Mouse (Mus musculus) midbrain, embryonic 13.5 days (tissue): ENCODE data around the gene Ccdc148. TPM values are rescaled to one million over a fixed set of nuclear protein-coding genes. Genes with fewer than 3 reads are reported as not detected.

ENCODE experiments used
- ATAC-seq: fragments of 200-750 bp; cut with Nextera tagmentation; 2 replicates; pipeline ENCODE4 v1.8.0; 2017; ENCODE audit warnings: mild to moderate bottlenecking, moderate TSS enrichment, moderate library complexity
- H3K27ac ChIP-seq: fragments of 300-500 bp; sonication (generic); 2 replicates; pipeline ENCODE4 v1.5.1; 2015; ENCODE audit warnings: inconsistent platforms, mild to moderate bottlenecking, moderate library complexity
- H3K27me3 ChIP-seq: fragments of 300-500 bp; sonication (generic); 2 replicates; pipeline ENCODE4 v1.6.1; 2015; ENCODE audit warnings: mild to moderate bottlenecking, inconsistent platforms
- H3K36me3 ChIP-seq: fragments of 300-500 bp; sonication (generic); 2 replicates; pipeline ENCODE4 v1.6.1; 2015; ENCODE audit warnings: mild to moderate bottlenecking, inconsistent platforms
- H3K4me1 ChIP-seq: fragments of 300-500 bp; sonication (generic); replicated peaks from 2 replicates; pipeline ENCODE4 v1.6.1; 2015; ENCODE audit warnings: inconsistent platforms
- H3K4me2 ChIP-seq: fragments of 300-500 bp; sonication (generic); replicated peaks from 2 replicates; pipeline ENCODE4 v1.6.1; 2015; ENCODE audit warnings: moderate library complexity, mild to moderate bottlenecking, inconsistent platforms
- H3K4me3 ChIP-seq: fragments of 300-500 bp; sonication (generic); replicated peaks from 2 replicates; pipeline ENCODE4 v1.5.1; 2015; ENCODE audit warnings: mild to moderate bottlenecking, inconsistent platforms
- H3K9ac ChIP-seq: fragments of 300-500 bp; sonication (generic); replicated peaks from 2 replicates; pipeline ENCODE4 v1.6.1; 2015; ENCODE audit warnings: mild to moderate bottlenecking, inconsistent platforms
- H3K9me3 ChIP-seq: fragments of 300-500 bp; sonication (generic); 2 replicates; pipeline ENCODE4 v1.6.1; 2016; ENCODE audit warnings: mild to moderate bottlenecking, inconsistent platforms
- WGBS: fragments of 180-500 bp; shearing (Covaris S2); methylation state at CpG from one replicate; pipeline ENCODE4 v1.1.7; 2015; 5-methylcytosine and 5-hydroxymethylcytosine counted together
- polyA plus RNA-seq: library from polyadenylated mRNA; unstranded; fragments of >200 nt; fragmentation: Nextera tagmentation; extraction: Ambion mirVana; gene quantifications from 2 replicates; pipeline ENCODE4 v1.2.1, GENCODE M21; 2015

Gene Ccdc148
- polyA plus RNA-seq, 1 experiment from 2014 or later: 3.3 TPM

DNA sequence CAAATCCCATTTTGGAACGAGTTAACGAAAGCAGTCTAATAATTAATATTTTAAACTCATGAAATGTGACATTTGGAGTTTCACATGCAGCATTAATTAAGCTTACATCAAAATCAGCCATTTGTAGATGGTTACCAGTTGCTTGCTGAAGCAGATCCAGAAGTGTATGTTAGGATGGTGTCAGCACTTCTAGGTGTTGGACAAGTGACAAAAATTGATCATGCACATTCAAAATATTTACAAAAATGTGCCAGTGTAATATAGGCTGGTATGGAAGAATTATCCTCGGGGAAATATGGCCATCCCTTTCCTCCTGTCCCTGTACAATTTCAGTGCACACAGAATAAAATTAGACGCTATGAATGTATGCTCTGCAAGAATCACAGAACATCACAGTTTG is 370.1 kb downstream of the Ccdc148 start:
- no peak for ATAC-seq
- no peaks in the 10 kb centered on the region for H3K9me3 ChIP-seq
- WGBS: 91% methylated on average over 4 of the region's 4 CpGs
- H3K4me3 ChIP-seq: no peak overlapping the region
- H3K4me2 ChIP-seq: no peak overlapping the region
- no peak overlapping the region for H3K9ac ChIP-seq
- H3K4me1 ChIP-seq: 0 out of 2 replicates have a peak, but pooled peaks cover 7% of the 10 kb centered on the region
- no peaks in the 10 kb centered on the region for H3K27me3 ChIP-seq
- no peaks in the 10 kb centered on the region for H3K36me3 ChIP-seq
- H3K27ac ChIP-seq: no peak overlapping the region

DNA sequence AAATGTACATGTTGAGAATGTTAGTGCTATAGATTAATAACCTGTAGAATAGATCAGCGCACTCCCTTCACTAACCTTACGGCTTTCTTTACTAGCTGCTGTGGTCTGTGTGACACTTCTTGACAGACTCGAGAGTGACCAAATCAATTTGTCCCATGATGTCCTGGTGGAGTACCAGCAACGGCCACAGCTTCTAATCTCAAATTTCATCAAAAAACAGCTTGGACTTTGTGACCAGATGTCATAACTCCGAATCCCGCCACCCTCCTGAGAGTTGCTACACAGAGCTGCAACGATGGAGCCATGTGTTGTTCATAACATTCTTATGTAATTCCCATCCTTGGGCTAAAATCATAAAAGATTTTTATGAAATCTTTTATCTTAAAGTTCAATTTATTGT is 370.5 kb downstream of the Ccdc148 start:
- no peaks in the 10 kb centered on the region for H3K9me3 ChIP-seq
- no peak for ATAC-seq
- H3K36me3 ChIP-seq: no peaks in the 10 kb centered on the region
- H3K4me2 ChIP-seq: no peak overlapping the region
- H3K27ac ChIP-seq: no peak overlapping the region
- no peak overlapping the region for H3K9ac ChIP-seq
- H3K4me3 ChIP-seq: no peak overlapping the region
- H3K4me1 ChIP-seq: 0 out of 2 replicates have a peak, but pooled peaks cover 7% of the 10 kb centered on the region
- H3K27me3 ChIP-seq: no peaks in the 10 kb centered on the region
- WGBS: 86% methylated on average over 7 of the region's 7 CpGs

DNA sequence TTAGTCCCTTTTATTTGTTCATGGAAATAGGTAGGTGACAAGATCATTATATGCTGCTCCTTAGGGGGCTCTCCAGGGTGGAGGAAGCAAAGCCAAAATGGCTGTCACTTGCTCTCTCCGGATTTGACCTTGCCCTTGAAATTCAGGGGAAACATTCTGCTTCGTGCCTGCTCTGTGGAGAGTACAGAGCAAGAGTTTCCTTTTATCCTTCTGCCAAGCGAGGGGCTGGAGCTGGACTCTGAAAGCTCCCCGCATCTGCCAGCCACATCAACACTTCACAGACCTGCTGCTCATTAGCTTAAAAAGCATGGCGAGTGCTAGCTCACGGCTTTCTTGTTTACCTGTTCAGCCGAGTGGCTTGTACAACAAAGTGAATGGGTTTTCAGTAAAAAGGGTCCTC is 373.1 kb downstream of the Ccdc148 start:
- 48% methylated on average over 7 of the region's 7 CpGs for WGBS
- Histone ChIP-seq H3K27ac (no peak overlapping the region), H3K4me1 (0 out of 2 replicates have a peak, but pooled peaks cover 7% of the 10 kb centered on the region), H3K27me3 (no peaks in the 10 kb centered on the region), H3K4me2 (no peak overlapping the region), H3K36me3 (no peaks in the 10 kb centered on the region), H3K9ac (no peak overlapping the region), H3K9me3 (no peaks in the 10 kb centered on the region), H3K4me3 (no peak overlapping the region)
- ATAC-seq: no peak

DNA sequence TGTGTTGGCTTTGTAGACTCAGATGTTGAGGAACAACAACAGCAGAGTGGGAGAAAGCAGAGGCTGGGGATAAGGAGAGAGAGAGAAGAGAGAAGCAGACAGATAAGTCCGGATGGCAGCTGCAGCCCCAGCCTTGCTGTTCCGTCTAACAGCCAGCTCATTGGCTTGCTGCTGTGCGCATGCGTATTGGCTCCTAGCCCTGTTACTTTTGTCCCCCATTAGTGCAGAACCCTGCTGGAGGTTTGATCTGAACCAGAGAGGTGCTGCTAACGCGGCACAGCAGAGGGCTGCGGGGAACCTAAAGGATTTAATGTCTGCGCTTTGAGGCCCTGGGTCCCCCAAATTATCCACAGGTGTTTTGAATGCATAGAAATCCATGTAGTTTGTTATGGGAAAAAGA is 373.8 kb downstream of the Ccdc148 start:
- Histone ChIP-seq H3K4me1 (0 out of 2 replicates have a peak, but pooled peaks cover 7% of the 10 kb centered on the region), H3K4me3 (no peak overlapping the region), H3K36me3 (no peaks in the 10 kb centered on the region), H3K4me2 (no peak overlapping the region), H3K27ac (no peak overlapping the region), H3K27me3 (no peaks in the 10 kb centered on the region), H3K9ac (no peak overlapping the region), H3K9me3 (no peaks in the 10 kb centered on the region)
- no peak for ATAC-seq
- 68% methylated on average over 8 of the region's 8 CpGs for WGBS

DNA sequence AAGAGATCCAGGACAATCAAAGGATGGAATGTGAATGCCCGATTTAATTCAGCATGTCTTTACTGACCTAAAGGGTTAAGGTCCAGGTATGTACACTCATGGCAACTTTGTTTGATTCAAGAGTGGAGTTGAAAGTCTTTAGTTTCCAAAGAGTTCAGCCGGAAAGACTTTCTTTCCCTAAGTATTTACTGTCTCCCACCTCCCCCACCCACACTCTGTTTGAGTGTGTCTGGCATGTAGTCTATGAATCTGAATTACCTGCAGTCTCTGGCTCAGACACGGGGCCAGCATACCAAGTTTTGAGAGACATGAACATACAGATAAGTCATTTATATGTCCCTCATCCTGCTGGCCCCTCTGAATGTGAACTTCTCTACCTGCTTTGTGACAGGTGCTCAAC is 374.3 kb downstream of the Ccdc148 start:
- H3K27ac ChIP-seq: no peak overlapping the region
- no peaks in the 10 kb centered on the region for H3K36me3 ChIP-seq
- 0 out of 2 replicates have a peak, but pooled peaks cover 7% of the 10 kb centered on the region for H3K4me1 ChIP-seq
- H3K9me3 ChIP-seq: no peaks in the 10 kb centered on the region
- 90% methylated on average over 3 of the region's 3 CpGs for WGBS
- ATAC-seq: no peak
- no peak overlapping the region for H3K4me3 ChIP-seq
- H3K4me2 ChIP-seq: no peak overlapping the region
- H3K9ac ChIP-seq: no peak overlapping the region
- no peaks in the 10 kb centered on the region for H3K27me3 ChIP-seq

DNA sequence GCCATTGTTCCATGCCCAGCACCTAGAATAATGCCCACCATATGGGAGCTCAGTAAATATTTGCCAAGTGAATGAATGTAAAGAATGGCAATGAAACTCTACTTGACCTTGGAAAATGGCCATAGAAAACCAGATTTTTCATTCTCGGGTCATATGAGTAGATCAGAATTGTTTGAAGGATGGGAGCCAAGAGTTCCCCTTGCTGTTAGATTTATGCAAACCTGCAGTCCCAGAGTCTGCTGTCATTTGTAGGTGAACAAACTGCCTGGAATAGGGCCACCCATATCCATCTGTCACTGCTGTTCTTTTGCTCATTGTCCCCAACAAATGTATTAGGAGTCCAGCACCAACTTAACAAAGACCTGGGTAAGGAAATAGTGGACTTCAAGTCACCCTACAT is 377.0 kb downstream of the Ccdc148 start:
- no peaks in the 10 kb centered on the region for H3K27me3 ChIP-seq
- 60% methylated on average over 1 of the region's 1 CpGs for WGBS
- no peak overlapping the region for H3K4me2 ChIP-seq
- H3K36me3 ChIP-seq: no peaks in the 10 kb centered on the region
- no peak for ATAC-seq
- no peak overlapping the region for H3K27ac ChIP-seq
- 0 out of 2 replicates have a peak, but pooled peaks cover 7% of the 10 kb centered on the region for H3K4me1 ChIP-seq
- no peaks in the 10 kb centered on the region for H3K9me3 ChIP-seq
- no peak overlapping the region for H3K4me3 ChIP-seq
- H3K9ac ChIP-seq: no peak overlapping the region

DNA sequence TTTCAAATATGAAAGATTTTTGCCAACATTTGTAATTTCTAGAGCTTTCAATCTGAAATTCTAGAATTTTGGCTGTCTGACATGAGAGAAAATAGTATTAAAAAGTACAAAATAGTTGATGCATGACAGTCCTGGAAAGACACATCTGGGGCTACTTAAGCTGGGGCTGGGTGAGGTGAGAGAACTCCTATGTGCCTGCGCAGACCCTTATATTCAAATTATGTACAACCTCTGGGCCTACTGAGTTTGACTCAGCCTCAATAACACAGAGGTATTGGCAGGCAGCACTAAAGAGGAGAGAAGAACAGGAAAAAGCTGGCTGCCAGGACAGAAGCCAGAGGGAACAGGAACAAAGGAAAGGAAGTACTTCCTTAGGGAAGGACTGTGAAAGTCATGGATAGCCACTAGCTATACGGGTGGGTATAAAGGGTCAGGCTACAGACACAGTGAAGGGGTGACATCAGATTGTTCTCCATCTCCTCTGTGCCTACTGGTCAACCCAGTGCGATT is 381.4 kb downstream of the Ccdc148 start:
- H3K27me3 ChIP-seq: no peaks in the 10 kb centered on the region
- ATAC-seq: no peak
- H3K4me3 ChIP-seq: no peak overlapping the region
- no peaks in the 10 kb centered on the region; the same call in 1 of the 2 replicates for H3K4me1 ChIP-seq
- no peak overlapping the region for H3K27ac ChIP-seq
- no peak overlapping the region for H3K4me2 ChIP-seq
- H3K9ac ChIP-seq: no peak overlapping the region
- no peaks in the 10 kb centered on the region for H3K36me3 ChIP-seq
- no peaks in the 10 kb centered on the region for H3K9me3 ChIP-seq
- WGBS: 93% methylated on average over 3 of the region's 3 CpGs

DNA sequence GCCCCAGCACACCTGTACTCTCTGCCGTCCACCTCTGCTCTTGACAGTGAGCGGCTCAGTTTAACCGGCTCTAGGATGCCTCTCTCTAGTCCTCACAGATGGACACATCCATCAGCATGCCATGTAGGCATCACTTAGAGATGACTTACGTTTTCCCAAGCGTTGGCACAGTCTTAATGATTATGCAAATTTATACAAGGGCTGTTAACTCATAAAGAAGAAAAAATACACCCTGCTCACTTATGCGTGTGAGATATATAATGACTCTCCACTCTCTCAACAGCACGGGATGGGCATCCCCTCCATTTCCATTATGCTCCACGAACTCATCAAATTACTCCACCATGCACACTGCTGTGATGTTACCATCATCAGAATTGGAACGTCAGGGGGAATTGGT is 386.6 kb downstream of the Ccdc148 start:
- Histone ChIP-seq H3K9me3 (no peaks in the 10 kb centered on the region), H3K27ac (no peak overlapping the region), H3K4me3 (no peak overlapping the region), H3K9ac (no peak overlapping the region), H3K27me3 (no peaks in the 10 kb centered on the region), H3K4me1 (no peaks in the 10 kb centered on the region; the same call in 1 of the 2 replicates), H3K36me3 (no peaks in the 10 kb centered on the region), H3K4me2 (no peak overlapping the region)
- ATAC-seq: 0 out of 2 replicates have a peak, but pooled peaks have one; percentile 58
- 75% methylated on average over 9 of the region's 9 CpGs for WGBS

Other genes starting within 250 kb of the Ccdc148 start
- 17.4 and 17.7 TPM in 2 replicates for gene Pkp4, start 167 bp upstream of the Ccdc148 start, polyA plus RNA-seq